20 mouse cellular contexts compared by ENCODE assay signal in genomic region chr8:46593067-46593466, GRCm38 (mm10). TPM values are rescaled to one million over a fixed set of nuclear protein-coding genes. Genes with fewer than 3 reads are reported as not detected.
DNase-seq lines count a peak whose midpoint lies in the region; ATAC-seq and TF ChIP-seq lines count a peak whose summit lies in the region.
"Had no signal": no experiment of that assay in that cellular context is flagged by ENCODE, and none has a peak within 500 bp of the region (broad histone marks: within the 10 kb centered on the region; RNA-seq: fewer than 3 reads in every experiment).

No protein-coding gene starts in this region.

- H3K4me2 ChIP-seq in forebrain, embryonic 14.5 days (ENCODE audit: low read length), result no peak overlapping the region
- H3K4me2 ChIP-seq: heart, embryonic 11.5 days; hindbrain, embryonic 15.5 days; kidney, embryonic 15.5 days; neural tube, embryonic 12.5 days had no signal

- no peaks in the 10 kb centered on the region for H3K27me3 ChIP-seq in forebrain, embryonic 14.5 days (replicated peaks; ENCODE audit: control insufficient read depth, insufficient read depth, low read length)
- H3K27me3 ChIP-seq in forebrain, embryonic 10.5 days (ENCODE audit: poor library complexity, severe bottlenecking), result no peaks in the 10 kb centered on the region
- H3K27me3 ChIP-seq in cerebellum, adult 2 months (ENCODE audit: control insufficient read depth, insufficient read depth, low read length), result no peaks in the 10 kb centered on the region
- H3K27me3 ChIP-seq: hindbrain, embryonic 15.5 days; kidney, embryonic 15.5 days; neural tube, embryonic 12.5 days had no signal

- no peak for TF ChIP-seq POLR2A in cerebellum, adult 2 months (IDR thresholded peaks at IDR 0.05; ENCODE audit: borderline replicate concordance, insufficient read depth, low read length)

- H3K4me3 ChIP-seq in forebrain, embryonic 14.5 days (ENCODE audit: low read depth, low read length), result no peak overlapping the region
- H3K4me3 ChIP-seq in forebrain, embryonic 10.5 days, result no peak overlapping the region
- peak overlapping the region; percentile 30 for H3K4me3 ChIP-seq in cerebellum, adult 2 months (replicated peaks; ENCODE audit: insufficient read depth, low read depth, low read length)
- H3K4me3 ChIP-seq: hindbrain, embryonic 15.5 days; kidney, embryonic 15.5 days; midbrain, embryonic 10.5 days; neural tube, embryonic 12.5 days had no signal

- H3K36me3 ChIP-seq in forebrain, embryonic 14.5 days (ENCODE audit: control insufficient read depth, insufficient read depth, low read length), result no peaks in the 10 kb centered on the region
- peaks cover 14% of the 10 kb centered on the region for H3K36me3 ChIP-seq in forebrain, embryonic 10.5 days (replicated peaks)
- H3K36me3 ChIP-seq: hindbrain, embryonic 15.5 days; neural tube, embryonic 12.5 days had no signal

- TF ChIP-seq CTCF in cerebellum, adult 2 months (IDR thresholded peaks at IDR 0.05; ENCODE audit: borderline replicate concordance, insufficient read depth, low read depth, low read length), result no peak

- no peaks in the 10 kb centered on the region for H3K9me3 ChIP-seq in forebrain, embryonic 14.5 days (replicated peaks; ENCODE audit: control insufficient read depth, low read length)
- H3K9me3 ChIP-seq in forebrain, embryonic 10.5 days, result no peaks in the 10 kb centered on the region
- H3K9me3 ChIP-seq: hindbrain, embryonic 15.5 days; kidney, embryonic 15.5 days; midbrain, embryonic 10.5 days; neural tube, embryonic 12.5 days had no signal

- H3K9ac ChIP-seq in forebrain, embryonic 14.5 days (ENCODE audit: low read length), result no peak overlapping the region
- H3K9ac ChIP-seq: hindbrain, embryonic 15.5 days; kidney, embryonic 15.5 days; neural tube, embryonic 12.5 days had no signal

- no peak overlapping the region for H3K27ac ChIP-seq in forebrain, embryonic 14.5 days (ENCODE audit: low read depth, low read length)
- no peak overlapping the region for H3K27ac ChIP-seq in forebrain, embryonic 10.5 days
- H3K27ac ChIP-seq in cerebellum, adult 2 months (ENCODE audit: insufficient read depth, low read length), result no peak overlapping the region
- H3K27ac ChIP-seq: hindbrain, embryonic 15.5 days; kidney, embryonic 15.5 days; midbrain, embryonic 10.5 days; neural tube, embryonic 12.5 days had no signal

- ATAC-seq in forebrain, embryonic 14.5 days, result no peak
- ATAC-seq in erythroblast, adult 5-6 weeks (replicated peaks; ENCODE audit: low FRiP score, poor library complexity, severe bottlenecking), result no peak
- ATAC-seq: intestine, embryonic 16.5 days had no signal

- no peaks in the 10 kb centered on the region for H3K4me1 ChIP-seq in forebrain, embryonic 14.5 days (ENCODE audit: control insufficient read depth, insufficient read depth, low read length)
- H3K4me1 ChIP-seq in forebrain, embryonic 10.5 days, result no peaks in the 10 kb centered on the region
- H3K4me1 ChIP-seq in cerebellum, adult 2 months (ENCODE audit: control insufficient read depth, insufficient read depth, low read length), result no peaks in the 10 kb centered on the region
- H3K4me1 ChIP-seq: hindbrain, embryonic 15.5 days; kidney, embryonic 15.5 days; midbrain, embryonic 10.5 days; neural tube, embryonic 12.5 days had no signal

- peak; percentile 11 for DNase-seq in forebrain, embryonic 14.5 days (ENCODE audit: low spot score)
- no peak for DNase-seq in forebrain, embryonic 10.5 days (ENCODE audit: extremely low spot score, low spot score)
- DNase-seq in layer of hippocampus, postnatal 10 days (ENCODE audit: low spot score in 2 of 2), result peak; percentile 26 to 50
- DNase-seq in layer of hippocampus, adult 9-10 months (ENCODE audit: low spot score), result no peak
- DNase-seq in cerebellum, adult 2 months, result peak; percentile 32 to 35
- peak; percentile 23 for DNase-seq in fat pad, adult 2 months (ENCODE audit: extremely low read depth, low read depth, low spot score)
- no peak for DNase-seq in right cerebral cortex, postnatal 36 days (ENCODE audit: low spot score in 2 of 2)
- DNase-seq: gastrocnemius, postnatal 10 days; liver; lung, adult 2 months; lung, postnatal 4 days; right cerebral cortex, postnatal 14 days; thymus, postnatal 25 days had no signal

- WGBS in forebrain, embryonic 14.5 days, result 82% methylated on average over 8 of the region's 8 CpGs
- 89% methylated on average over 8 of the region's 8 CpGs for WGBS in forebrain, embryonic 10.5 days
- WGBS in cerebellum, adult 2 months, result 8% methylated on average over 8 of the region's 8 CpGs

RNA-seq across cellular contexts. Expression of gene Primpol, which starts 23.9 kb away (rescaled TPM):
- 6.7 and 9.4 TPM in 2 replicates for polyA plus RNA-seq in forebrain, embryonic 14.5 days (2014; fragmentation: Nextera tagmentation; extraction: Ambion mirVana)
- 8.5 and 9.9 TPM in 2 replicates for polyA plus RNA-seq in forebrain, embryonic 10.5 days (2016; fragmentation: Nextera tagmentation; extraction: Ambion mirVana)
- total RNA-seq in layer of hippocampus, postnatal 10 days (2021), result 1 to 10 TPM; 4.3 to 4.6 TPM
- 2.8 and 4.0 TPM in 2 replicates for polyA plus RNA-seq in cerebellum, adult 2 months (2012; rRNA removed)
- total RNA-seq in erythroblast, adult 5-6 weeks (2015; ENCODE audit: low replicate concordance), result 3.8 and 15.2 TPM in 2 replicates
- total RNA-seq in erythroblast, adult 5-6 weeks (2017; ENCODE audit: low replicate concordance), result 3.8 and 14.0 TPM in 2 replicates

RNA-seq across cellular contexts. Expression of gene Casp3, which starts 24.0 kb away (rescaled TPM):
- 227 and 252 TPM in 2 replicates for polyA plus RNA-seq in forebrain, embryonic 14.5 days (2014; fragmentation: Nextera tagmentation; extraction: Ambion mirVana)
- 132 and 139 TPM in 2 replicates for polyA plus RNA-seq in forebrain, embryonic 10.5 days (2016; fragmentation: Nextera tagmentation; extraction: Ambion mirVana)
- 10 to 100 TPM; 59.2 to 59.7 TPM for total RNA-seq in layer of hippocampus, postnatal 10 days (2021)
- 13.3 and 14.6 TPM in 2 replicates for polyA plus RNA-seq in cerebellum, adult 2 months (2012; rRNA removed)
- total RNA-seq in erythroblast, adult 5-6 weeks (2015; ENCODE audit: low replicate concordance), result 18.4 and 31.5 TPM in 2 replicates
- 39.3 and 41.9 TPM in 2 replicates for total RNA-seq in erythroblast, adult 5-6 weeks (2017; ENCODE audit: low replicate concordance)

RNA-seq across cellular contexts. Expression of gene Cenpu, which starts 41.2 kb away (rescaled TPM):
- 16.3 and 19.6 TPM in 2 replicates for polyA plus RNA-seq in forebrain, embryonic 14.5 days (2014; fragmentation: Nextera tagmentation; extraction: Ambion mirVana)
- 34.2 and 34.9 TPM in 2 replicates for polyA plus RNA-seq in forebrain, embryonic 10.5 days (2016; fragmentation: Nextera tagmentation; extraction: Ambion mirVana)
- total RNA-seq in layer of hippocampus, postnatal 10 days (2021), result 1 to 10 TPM; 3.2 to 5.1 TPM
- 1.3 and 1.4 TPM in 2 replicates for polyA plus RNA-seq in cerebellum, adult 2 months (2012; rRNA removed)
- 6.5 and 19.4 TPM in 2 replicates for total RNA-seq in erythroblast, adult 5-6 weeks (2015; ENCODE audit: low replicate concordance)
- 30.5 and 31.9 TPM in 2 replicates for total RNA-seq in erythroblast, adult 5-6 weeks (2017; ENCODE audit: low replicate concordance)

Comparison
In these comparisons a context has a peak if more than half of its experiments do, and no peak if none do; other contexts are left out.
1. DNase-seq: peak in forebrain, embryonic 14.5 days (single experiment), layer of hippocampus, postnatal 10 days (2 of 2), cerebellum, adult 2 months (2 of 2) and fat pad, adult 2 months (single experiment); none in forebrain, embryonic 10.5 days (single experiment), layer of hippocampus, adult 9-10 months (single experiment) and right cerebral cortex, postnatal 36 days (0 of 2).